Mouse (Mus musculus): ENCODE data around the gene Csnk1e.
"Not testable (repeated sequence)": the region's sequence is repeated elsewhere in the genome, so short reads cannot be mapped to it uniquely, and the experiment has no call there.

The Csnk1e gene

DNA sequence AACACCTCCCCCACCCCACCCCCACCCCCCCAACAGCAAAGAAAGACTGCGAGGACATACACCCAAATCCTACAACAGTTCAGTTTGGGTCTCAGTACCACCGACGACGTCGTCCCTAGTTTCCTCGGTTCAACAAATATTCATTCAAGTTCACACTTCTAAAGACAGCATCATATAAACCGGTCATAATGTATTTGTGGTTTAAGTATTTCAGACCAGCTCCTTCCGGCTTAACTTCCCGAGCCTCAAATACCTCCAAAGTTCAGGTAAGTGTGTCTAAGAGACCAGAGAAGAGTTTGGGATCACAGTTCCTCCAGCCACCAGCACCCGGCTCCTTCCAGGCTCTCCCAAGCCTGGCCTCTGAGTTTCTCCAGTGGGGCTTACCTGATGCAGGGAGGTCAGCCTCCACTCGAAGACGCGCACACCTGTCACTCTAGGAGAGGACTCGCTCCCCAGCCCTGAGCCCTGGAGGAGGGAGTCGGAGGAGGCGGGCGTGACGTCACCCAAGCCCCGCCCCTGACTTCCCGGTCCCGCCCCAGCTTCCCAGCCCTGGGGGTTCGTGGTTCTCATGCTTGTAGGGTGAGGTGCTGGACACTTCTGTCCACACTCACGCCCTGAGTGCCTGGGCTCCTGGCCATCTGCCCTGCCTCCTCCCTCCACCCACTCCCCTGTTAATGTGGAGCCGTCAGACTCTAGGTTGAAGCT lies at the start of gene Csnk1e:
TSS of gene Csnk1e (minus strand) at position 461 of the 705 bp plus-strand sequence.
- peak in 1 of 2 experiments; percentile 47 for DNase-seq (ENCODE audit: low spot score in 2 of 2)

GRCm38 (mm10) chr15:79504707-79505452 lies 49.5 kb upstream of the Csnk1e start, which contains the start of gene Kcnj4:
Kcnj4 (minus strand) TSS chr15:79505241.
- no peak for DNase-seq (ENCODE audit: low spot score in 2 of 2)

- DNase-seq (ENCODE audit: low spot score in 2 of 2) = no peak
Measured at GRCm38 (mm10) chr15:79503438-79503837, 48.1 kb upstream of the Csnk1e start.

GRCm38 (mm10) chr15:79502891-79503341 lies 47.5 kb upstream of the Csnk1e start:
- no peak for DNase-seq (ENCODE audit: low spot score in 2 of 2)

DNA sequence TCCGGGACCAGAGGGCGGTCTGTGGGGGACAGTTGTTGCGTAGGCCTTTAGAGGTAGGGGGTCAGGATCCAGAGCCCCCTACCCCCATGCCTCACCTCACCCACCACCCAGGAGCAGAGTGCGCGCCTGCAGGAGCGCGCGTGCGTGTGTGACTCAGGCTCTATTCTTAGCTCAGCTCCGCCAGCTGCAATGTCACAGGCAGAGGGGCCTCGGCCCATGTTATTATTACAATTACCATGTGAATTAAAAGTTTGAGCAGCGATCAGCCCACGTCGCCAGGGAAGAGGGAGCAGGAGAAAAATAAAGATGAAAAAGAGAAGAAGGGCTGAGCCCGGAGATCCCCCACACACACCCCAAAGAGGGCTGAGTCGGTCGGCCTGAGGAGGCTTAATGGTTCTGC lies 44.7 kb upstream of the Csnk1e start:
- DNase-seq (ENCODE audit: low spot score in 2 of 2) = no peak

- no peak for DNase-seq (ENCODE audit: low spot score in 2 of 2)
Measured at GRCm38 (mm10) chr15:79493527-79493926, 38.2 kb upstream of the Csnk1e start.

GRCm38 (mm10) chr15:79489463-79489862 lies 34.1 kb upstream of the Csnk1e start:
- DNase-seq (ENCODE audit: low spot score in 2 of 2) = no peak

- no peak for DNase-seq (ENCODE audit: low spot score in 2 of 2)
Measured at GRCm38 (mm10) chr15:79481181-79481688, 25.9 kb upstream of the Csnk1e start.

- no peak for DNase-seq (ENCODE audit: low spot score in 2 of 2)
Measured at GRCm38 (mm10) chr15:79477227-79477626, 21.9 kb upstream of the Csnk1e start.

DNA sequence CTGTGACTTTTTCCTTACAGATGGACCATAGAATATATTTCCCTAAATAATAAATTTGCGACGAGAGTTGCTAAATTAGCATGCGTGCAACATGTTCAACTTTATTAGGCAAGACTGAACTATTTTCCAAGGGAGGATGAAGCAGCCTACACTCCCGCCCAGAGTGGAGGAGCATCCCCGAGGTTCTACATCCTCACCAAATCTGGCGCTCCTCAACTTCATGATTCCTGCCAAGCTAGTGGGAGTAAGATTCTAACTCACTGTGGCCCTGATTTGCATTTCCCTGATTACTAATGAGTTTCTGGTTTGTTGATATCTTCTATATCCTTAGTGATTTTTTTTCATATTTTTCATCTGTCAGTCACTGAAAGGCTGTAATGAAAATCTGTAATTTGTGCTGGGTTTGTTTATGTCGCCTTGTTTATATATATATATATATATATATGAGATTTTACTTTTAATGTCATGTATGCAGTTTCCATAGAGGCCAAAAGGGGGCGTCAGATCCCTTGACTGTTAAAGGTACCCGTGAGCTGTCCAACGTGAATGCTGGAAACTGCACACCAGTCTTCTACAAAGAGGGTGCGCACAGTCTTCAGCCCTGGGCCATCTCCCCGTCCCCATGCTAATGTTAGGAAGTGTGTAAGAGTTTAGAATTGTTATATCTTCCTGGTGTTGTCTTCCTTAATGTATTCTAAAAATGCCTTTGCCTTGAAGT lies 18.4 kb upstream of the Csnk1e start:
- no peak for DNase-seq (ENCODE audit: low spot score in 2 of 2)

- no peak for DNase-seq (ENCODE audit: low spot score in 2 of 2)
Measured at GRCm38 (mm10) chr15:79473042-79473441, 17.7 kb upstream of the Csnk1e start.

GRCm38 (mm10) chr15:79471095-79471494 lies 15.7 kb upstream of the Csnk1e start:
- DNase-seq (ENCODE audit: low spot score in 2 of 2) = no peak

- no peak for DNase-seq (ENCODE audit: low spot score in 2 of 2)
Measured at GRCm38 (mm10) chr15:79470583-79470982, 15.2 kb upstream of the Csnk1e start.

- no peak for DNase-seq (ENCODE audit: low spot score in 2 of 2)
Measured at GRCm38 (mm10) chr15:79469577-79469976, 14.2 kb upstream of the Csnk1e start.

DNA sequence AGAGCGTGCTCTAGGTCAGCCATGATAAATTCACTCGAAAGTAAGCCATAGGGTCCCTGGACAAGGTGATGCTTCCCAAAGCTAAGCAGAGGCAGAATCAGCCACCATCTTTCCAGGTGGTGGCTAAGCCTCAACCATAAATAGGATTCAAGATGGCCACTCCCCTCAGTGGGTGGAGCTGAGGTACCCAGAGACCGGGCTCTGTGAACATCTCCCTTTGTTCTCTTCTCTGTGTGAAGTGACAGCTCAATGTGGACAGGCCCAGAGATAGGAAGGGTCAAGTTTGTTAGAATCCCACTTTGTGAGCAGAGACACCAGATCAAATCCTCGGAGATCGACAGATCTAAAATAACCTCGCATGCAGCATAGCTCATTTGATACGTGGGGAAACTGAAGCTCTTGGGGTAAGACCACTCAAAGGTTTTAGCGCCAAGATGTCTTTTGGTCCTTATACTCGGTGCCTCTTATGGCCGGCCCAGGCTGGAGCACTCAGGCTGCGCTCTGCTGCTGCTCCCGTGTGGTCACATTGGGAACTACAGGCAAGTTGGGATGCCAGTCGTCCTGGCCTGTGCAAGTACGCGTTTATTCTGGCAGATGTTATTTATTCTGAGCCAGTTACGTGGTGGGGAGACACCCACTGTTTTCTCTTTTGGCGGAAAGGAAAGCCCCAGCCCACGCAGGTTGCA lies 11.4 kb upstream of the Csnk1e start:
- peak; percentile 61 to 89 for DNase-seq (ENCODE audit: low spot score in 2 of 2)

GRCm38 (mm10) chr15:79456546-79456945 lies 1.2 kb upstream of the Csnk1e start:
- no peak for DNase-seq (ENCODE audit: low spot score in 2 of 2)

GRCm38 (mm10) chr15:79456104-79456503 lies 738 bp upstream of the Csnk1e start:
- not testable (repeated sequence) for DNase-seq (ENCODE audit: low spot score in 2 of 2)

- no peak for DNase-seq (ENCODE audit: low spot score in 2 of 2)
Measured at GRCm38 (mm10) chr15:79453831-79454230, 1.5 kb downstream of the Csnk1e start.

DNA sequence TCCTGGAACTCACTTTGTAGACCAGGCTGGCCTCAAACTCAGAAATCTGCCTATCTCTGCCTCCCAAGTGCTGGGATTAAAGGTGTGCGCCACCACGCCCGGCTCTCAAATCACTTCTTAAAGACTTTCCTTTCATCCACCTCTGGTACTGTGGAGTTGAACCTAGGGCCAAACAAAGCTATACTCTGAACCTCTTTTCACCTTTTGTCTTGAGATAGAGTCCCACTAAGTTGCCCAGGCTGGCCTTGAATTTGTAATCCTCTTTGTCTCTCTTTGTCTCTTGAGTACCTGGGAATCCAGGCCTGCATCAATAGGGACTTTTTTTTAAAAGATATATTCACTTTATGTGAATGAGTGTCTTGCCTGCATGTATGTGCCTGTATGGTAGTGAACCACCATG lies 7.3 kb downstream of the Csnk1e start:
- no peak for DNase-seq (ENCODE audit: low spot score in 2 of 2)

- no peak for DNase-seq (ENCODE audit: low spot score in 2 of 2)
Measured at GRCm38 (mm10) chr15:79445786-79446654, 9.3 kb downstream of the Csnk1e start.

All from thymus, postnatal 10 days (tissue).